Mouse (Mus musculus): ENCODE measurements around the gene Aebp2. TPM values are rescaled to one million over a fixed set of nuclear protein-coding genes. Genes with fewer than 3 reads are reported as not detected.
"Not testable (repeated sequence)": the region's sequence is repeated elsewhere in the genome, so short reads cannot be mapped to it uniquely, and the experiment has no call there.

Aebp2 gene
- polyA plus RNA-seq, 1 experiment from 2014 or later, result 8.8 TPM

GRCm38 (mm10) chr6:140662290-140662689, 39.8 kb downstream of the Aebp2 start:
- H3K4me1 ChIP-seq, result peaks cover 12% of the 10 kb centered on the region
- WGBS, result 79% methylated on average over 6 of the region's 6 CpGs
- no peaks in the 10 kb centered on the region for H3K9me3 ChIP-seq (replicated peaks)
- H3K27me3 ChIP-seq, result no peaks in the 10 kb centered on the region
- H3K4me3 ChIP-seq, result no peak overlapping the region
- no peaks in the 10 kb centered on the region for H3K36me3 ChIP-seq (ENCODE audit: poor library complexity, severe bottlenecking)
- no peak for ATAC-seq
- H3K4me2 ChIP-seq, result no peak overlapping the region
- H3K27ac ChIP-seq, result no peak overlapping the region
- H3K9ac ChIP-seq, result no peak overlapping the region

GRCm38 (mm10) chr6:140662697-140663096, 40.2 kb downstream of the Aebp2 start:
- 61% methylated on average over 3 of the region's 3 CpGs for WGBS
- not testable (repeated sequence) for H3K9ac ChIP-seq; H3K4me2 ChIP-seq; H3K27ac ChIP-seq; H3K36me3 ChIP-seq (ENCODE audit: poor library complexity, severe bottlenecking); ATAC-seq; H3K4me3 ChIP-seq; H3K9me3 ChIP-seq (replicated peaks); H3K27me3 ChIP-seq
- peaks cover 16% of the 10 kb centered on the region for H3K4me1 ChIP-seq

- H3K27me3 ChIP-seq, result no peaks in the 10 kb centered on the region
- H3K27ac ChIP-seq, result no peak overlapping the region
- ATAC-seq, result no peak
- 80% methylated on average over 5 of the region's 5 CpGs for WGBS
- H3K4me2 ChIP-seq, result no peak overlapping the region
- no peaks in the 10 kb centered on the region for H3K9me3 ChIP-seq (replicated peaks)
- no peak overlapping the region for H3K9ac ChIP-seq
- H3K4me3 ChIP-seq, result no peak overlapping the region
- no peaks in the 10 kb centered on the region for H3K36me3 ChIP-seq (ENCODE audit: poor library complexity, severe bottlenecking)
- peaks cover 19% of the 10 kb centered on the region for H3K4me1 ChIP-seq
Observed at GRCm38 (mm10) chr6:140664611-140665010, 42.1 kb downstream of the Aebp2 start.

GRCm38 (mm10) chr6:140666486-140667240, 44.2 kb downstream of the Aebp2 start:
- 0 out of 2 replicates have a peak, but pooled peaks cover 6% of the 10 kb centered on the region for H3K9me3 ChIP-seq (replicated peaks)
- peak overlapping the region; percentile 20; the same call in 1 of the 2 replicates for H3K4me2 ChIP-seq
- H3K27ac ChIP-seq, result peak overlapping the region; percentile 61
- H3K27me3 ChIP-seq, result no peaks in the 10 kb centered on the region
- no peaks in the 10 kb centered on the region for H3K36me3 ChIP-seq (ENCODE audit: poor library complexity, severe bottlenecking)
- WGBS, result 49% methylated on average over 18 of the region's 18 CpGs
- peak; percentile 60 for ATAC-seq
- H3K9ac ChIP-seq, result no peak overlapping the region
- H3K4me1 ChIP-seq, result peaks cover 19% of the 10 kb centered on the region
- no peak overlapping the region for H3K4me3 ChIP-seq

GRCm38 (mm10) chr6:140667289-140667906, 44.9 kb downstream of the Aebp2 start:
- ATAC-seq, result peak; percentile 43

GRCm38 (mm10) chr6:140674414-140674813, 52.0 kb downstream of the Aebp2 start:
- no peak overlapping the region for H3K27ac ChIP-seq
- no peak overlapping the region for H3K4me3 ChIP-seq
- WGBS, result 74% methylated on average over 3 of the region's 3 CpGs
- 0 out of 2 replicates have a peak, but pooled peaks cover 6% of the 10 kb centered on the region for H3K9me3 ChIP-seq (replicated peaks)
- no peak overlapping the region for H3K9ac ChIP-seq
- H3K36me3 ChIP-seq (ENCODE audit: poor library complexity, severe bottlenecking), result no peaks in the 10 kb centered on the region
- peaks cover 21% of the 10 kb centered on the region for H3K4me1 ChIP-seq
- H3K4me2 ChIP-seq, result no peak overlapping the region
- no peaks in the 10 kb centered on the region for H3K27me3 ChIP-seq
- ATAC-seq, result no peak

More at GRCm38 (mm10) chr6:140667289-140667906, 44.9 kb downstream of the Aebp2 start:
- 80% methylated on average over 8 of the region's 8 CpGs for WGBS
- peaks cover 19% of the 10 kb centered on the region for H3K4me1 ChIP-seq
- H3K9me3 ChIP-seq (replicated peaks), result 0 out of 2 replicates have a peak, but pooled peaks cover 6% of the 10 kb centered on the region
- H3K9ac ChIP-seq, result no peak overlapping the region
- H3K27ac ChIP-seq, result no peak overlapping the region
- H3K4me3 ChIP-seq, result no peak overlapping the region
- H3K4me2 ChIP-seq, result no peak overlapping the region
- H3K36me3 ChIP-seq (ENCODE audit: poor library complexity, severe bottlenecking), result no peaks in the 10 kb centered on the region
- H3K27me3 ChIP-seq, result no peaks in the 10 kb centered on the region

GRCm38 (mm10) chr6:140676094-140676493, 53.6 kb downstream of the Aebp2 start:
- ATAC-seq, result no peak
- H3K36me3 ChIP-seq (ENCODE audit: poor library complexity, severe bottlenecking), result no peaks in the 10 kb centered on the region
- H3K4me3 ChIP-seq, result no peak overlapping the region
- WGBS, result 89% methylated on average over 4 of the region's 4 CpGs
- no peak overlapping the region for H3K9ac ChIP-seq
- H3K27ac ChIP-seq, result no peak overlapping the region
- no peak overlapping the region for H3K4me2 ChIP-seq
- H3K4me1 ChIP-seq, result peaks cover 21% of the 10 kb centered on the region
- no peaks in the 10 kb centered on the region for H3K27me3 ChIP-seq
- no peaks in the 10 kb centered on the region for H3K9me3 ChIP-seq (replicated peaks)

- H3K4me3 ChIP-seq, result no peak overlapping the region
- H3K9ac ChIP-seq, result no peak overlapping the region
- no peak overlapping the region for H3K4me2 ChIP-seq
- H3K27ac ChIP-seq, result no peak overlapping the region
- ATAC-seq, result no peak
- H3K27me3 ChIP-seq, result no peaks in the 10 kb centered on the region
- 16% methylated on average over 4 of the region's 4 CpGs for WGBS
- H3K36me3 ChIP-seq (ENCODE audit: poor library complexity, severe bottlenecking), result no peaks in the 10 kb centered on the region
- H3K9me3 ChIP-seq (replicated peaks), result no peaks in the 10 kb centered on the region
- peaks cover 21% of the 10 kb centered on the region for H3K4me1 ChIP-seq
Observed at GRCm38 (mm10) chr6:140677041-140677440, 54.6 kb downstream of the Aebp2 start.

- Histone ChIP-seq H3K4me1 (peaks cover 21% of the 10 kb centered on the region), H3K27ac (no peak overlapping the region), H3K9ac (no peak overlapping the region), H3K36me3 (ENCODE audit: poor library complexity, severe bottlenecking) (no peaks in the 10 kb centered on the region), H3K27me3 (no peaks in the 10 kb centered on the region), H3K9me3 (replicated peaks) (no peaks in the 10 kb centered on the region), H3K4me2 (no peak overlapping the region), H3K4me3 (no peak overlapping the region)
- WGBS, result 70% methylated on average over 9 of the region's 9 CpGs
- ATAC-seq, result no peak
Observed at GRCm38 (mm10) chr6:140677960-140678359, 55.5 kb downstream of the Aebp2 start.

- Histone ChIP-seq H3K27me3 (no peaks in the 10 kb centered on the region), H3K4me2 (peak overlapping the region; percentile 23; the same call in 1 of the 2 replicates), H3K36me3 (ENCODE audit: poor library complexity, severe bottlenecking) (no peaks in the 10 kb centered on the region), H3K27ac (no peak overlapping the region), H3K4me1 (peaks cover 21% of the 10 kb centered on the region), H3K9me3 (replicated peaks) (no peaks in the 10 kb centered on the region), H3K9ac (no peak overlapping the region), H3K4me3 (no peak overlapping the region)
- ATAC-seq, result peak; percentile 75
- WGBS, result 17% methylated on average over 15 of the region's 15 CpGs
Observed at GRCm38 (mm10) chr6:140678658-140679271, 56.3 kb downstream of the Aebp2 start.

- Histone ChIP-seq H3K4me2 (no peak overlapping the region), H3K4me1 (peaks cover 21% of the 10 kb centered on the region), H3K36me3 (ENCODE audit: poor library complexity, severe bottlenecking) (no peaks in the 10 kb centered on the region), H3K27me3 (no peaks in the 10 kb centered on the region), H3K9ac (no peak overlapping the region), H3K4me3 (no peak overlapping the region), H3K27ac (no peak overlapping the region), H3K9me3 (replicated peaks) (no peaks in the 10 kb centered on the region)
- ATAC-seq, result peak; percentile 17; the same call in 1 of the 2 replicates
- 43% methylated on average over 7 of the region's 7 CpGs for WGBS
Observed at GRCm38 (mm10) chr6:140680713-140681112, 58.2 kb downstream of the Aebp2 start.

GRCm38 (mm10) chr6:140682829-140683228, 60.4 kb downstream of the Aebp2 start:
- ATAC-seq, result no peak
- peaks cover 16% of the 10 kb centered on the region for H3K4me1 ChIP-seq
- H3K4me2 ChIP-seq, result no peak overlapping the region
- no peaks in the 10 kb centered on the region for H3K36me3 ChIP-seq (ENCODE audit: poor library complexity, severe bottlenecking)
- no peak overlapping the region for H3K9ac ChIP-seq
- H3K9me3 ChIP-seq (replicated peaks), result no peaks in the 10 kb centered on the region
- 64% methylated on average over 13 of the region's 13 CpGs for WGBS
- no peak overlapping the region for H3K27ac ChIP-seq
- H3K4me3 ChIP-seq, result no peak overlapping the region
- H3K27me3 ChIP-seq, result no peaks in the 10 kb centered on the region

Data from forebrain, embryonic 13.5 days (tissue).